Comparison of ENCODE assay signal across 8 mouse cellular contexts in genomic region chr2:6129555-6130355, GRCm38 (mm10). TPM values are rescaled to one million over a fixed set of nuclear protein-coding genes. Genes with fewer than 3 reads are reported as not detected.
DNase-seq lines count a peak whose midpoint lies in the region; ATAC-seq lines count a peak whose summit lies in the region.

Gene Proser2 (minus strand): TSS chr2:6130211.

- under 1% methylated on average over 83 of the region's 83 CpGs for WGBS in embryonic facial prominence, embryonic 13.5 days
- under 1% methylated on average over 83 of the region's 83 CpGs for WGBS in heart, embryonic 10.5 days
- WGBS in limb, embryonic 13.5 days: under 1% methylated on average over 83 of the region's 83 CpGs
- WGBS in midbrain, embryonic 13.5 days: under 1% methylated on average over 83 of the region's 83 CpGs

- H3K4me2 ChIP-seq in embryonic facial prominence, embryonic 13.5 days: peak within 1 kb of the TSS; percentile 91
- peak within 1 kb of the TSS; percentile 82 for H3K4me2 ChIP-seq in limb, embryonic 13.5 days (replicated peaks)
- H3K4me2 ChIP-seq in midbrain, embryonic 13.5 days (replicated peaks): peak within 1 kb of the TSS; percentile 81

- peak within 1 kb of the TSS; percentile 76 for H3K9ac ChIP-seq in embryonic facial prominence, embryonic 13.5 days
- H3K9ac ChIP-seq in limb, embryonic 13.5 days: peak within 1 kb of the TSS; percentile 67
- H3K9ac ChIP-seq in midbrain, embryonic 13.5 days (replicated peaks): peak within 1 kb of the TSS; percentile 58

- H3K4me1 ChIP-seq in embryonic facial prominence, embryonic 13.5 days: peaks cover 8% of the 10 kb centered on the region; the same call in 1 of the 2 replicates
- 0 out of 2 replicates have a peak, but pooled peaks cover 9% of the 10 kb centered on the region for H3K4me1 ChIP-seq in heart, embryonic 10.5 days
- peaks cover 12% of the 10 kb centered on the region; the same call in 1 of the 2 replicates for H3K4me1 ChIP-seq in limb, embryonic 13.5 days
- H3K4me1 ChIP-seq in midbrain, embryonic 13.5 days (replicated peaks): 0 out of 2 replicates have a peak, but pooled peaks cover 7% of the 10 kb centered on the region

- no peaks in the 10 kb centered on the region for H3K9me3 ChIP-seq in embryonic facial prominence, embryonic 13.5 days
- no peaks in the 10 kb centered on the region for H3K9me3 ChIP-seq in heart, embryonic 10.5 days
- H3K9me3 ChIP-seq in limb, embryonic 13.5 days: no peaks in the 10 kb centered on the region
- H3K9me3 ChIP-seq in midbrain, embryonic 13.5 days: no peaks in the 10 kb centered on the region

- no peak for ATAC-seq in CD4-positive, CD25-positive, alpha-beta regulatory T cell, adult 4 months
- peak; percentile 49; the same call in 1 of the 2 replicates for ATAC-seq in embryonic facial prominence, embryonic 13.5 days (ENCODE audit: insufficient number of reproducible peaks, insufficient read depth, low FRiP score, low TSS enrichment, low read depth)
- peak; percentile 89 for ATAC-seq in limb, embryonic 13.5 days (ENCODE audit: low FRiP score, low read depth)
- ATAC-seq in midbrain, embryonic 13.5 days: peak; percentile 94

- H3K27me3 ChIP-seq in embryonic facial prominence, embryonic 13.5 days: peaks cover 30% of the 10 kb centered on the region
- H3K27me3 ChIP-seq in heart, embryonic 10.5 days (ENCODE audit: insufficient read depth, poor library complexity, severe bottlenecking): peaks cover 20% of the 10 kb centered on the region; the same call in 1 of the 2 replicates
- H3K27me3 ChIP-seq in limb, embryonic 13.5 days: peaks cover 28% of the 10 kb centered on the region
- peaks cover 29% of the 10 kb centered on the region for H3K27me3 ChIP-seq in midbrain, embryonic 13.5 days

- H3K4me3 ChIP-seq in embryonic facial prominence, embryonic 13.5 days: peak within 1 kb of the TSS; percentile 76
- H3K4me3 ChIP-seq in heart, embryonic 10.5 days: peak within 1 kb of the TSS; percentile 75
- H3K4me3 ChIP-seq in limb, embryonic 13.5 days: peak within 1 kb of the TSS; percentile 68
- H3K4me3 ChIP-seq in midbrain, embryonic 13.5 days (replicated peaks): peak within 1 kb of the TSS; percentile 61

- H3K27ac ChIP-seq in embryonic facial prominence, embryonic 13.5 days: no peak within 1 kb of the TSS
- H3K27ac ChIP-seq in heart, embryonic 10.5 days: peak within 1 kb of the TSS; percentile 87
- no peak within 1 kb of the TSS for H3K27ac ChIP-seq in limb, embryonic 13.5 days
- H3K27ac ChIP-seq in midbrain, embryonic 13.5 days: no peak within 1 kb of the TSS

- no peaks in the 10 kb centered on the region for H3K36me3 ChIP-seq in embryonic facial prominence, embryonic 13.5 days
- H3K36me3 ChIP-seq in heart, embryonic 10.5 days: no peaks in the 10 kb centered on the region
- no peaks in the 10 kb centered on the region for H3K36me3 ChIP-seq in limb, embryonic 13.5 days
- H3K36me3 ChIP-seq in midbrain, embryonic 13.5 days: no peaks in the 10 kb centered on the region

- peak; percentile 1 for DNase-seq in CD4-positive, CD25-positive, alpha-beta regulatory T cell, adult 2 months (ENCODE audit: low read depth, low spot score)
- DNase-seq in heart, embryonic 10.5 days (ENCODE audit: low spot score): peak; percentile 93
- DNase-seq in kidney, adult 8-10 months: peak; percentile 74 to 78
- peak; percentile 9 to 40 for DNase-seq in spleen, postnatal 10 days (ENCODE audit: low spot score in 2 of 2)

RNA-seq across cellular contexts. Expression of gene Proser2, which starts in this region (rescaled TPM):
- polyA plus RNA-seq in CD4-positive, CD25-positive, alpha-beta regulatory T cell, adult 4 months (2017; shearing (Covaris generic)): under 1 TPM; 0.18 to 0.26 TPM
- polyA plus RNA-seq in embryonic facial prominence, embryonic 13.5 days (2015; fragmentation: Nextera tagmentation; extraction: Ambion mirVana): 9.4 and 10.1 TPM in 2 replicates
- 11.0 and 12.6 TPM in 2 replicates for polyA plus RNA-seq in heart, embryonic 10.5 days (2016; fragmentation: Nextera tagmentation; extraction: Ambion mirVana)
- polyA plus RNA-seq in limb, embryonic 13.5 days (2015; fragmentation: Nextera tagmentation; extraction: Ambion mirVana): 6.8 and 8.8 TPM in 2 replicates
- polyA plus RNA-seq in midbrain, embryonic 13.5 days (2015; fragmentation: Nextera tagmentation; extraction: Ambion mirVana): 3.3 and 3.4 TPM in 2 replicates

Comparison
In these comparisons a context has a peak if more than half of its experiments do, and no peak if none do; other contexts are left out.
1. DNase-seq: peak in every context shown above with its lines; median percentile 93 in heart, embryonic 10.5 days; 76 in kidney, adult 8-10 months; 24 in spleen, postnatal 10 days; 1 in CD4-positive, CD25-positive, alpha-beta regulatory T cell, adult 2 months.